Mouse (Mus musculus): ENCODE data around the gene Mthfd1. TPM values are rescaled to one million over a fixed set of nuclear protein-coding genes. Genes with fewer than 3 reads are reported as not detected.

The Mthfd1 gene
- total and polyA plus RNA-seq, 3 experiments, result 208 to 231 TPM; not detected in 1

GRCm38 (mm10) chr12:76318282-76319212, 63.4 kb downstream of the Mthfd1 start (continued):
- peak; percentile 97 to 99 for TF ChIP-seq EP300 (IDR thresholded peaks at IDR 0.05; ENCODE audit: low read depth in 1 of 2, low read length in 2 of 2)
- TF ChIP-seq ZKSCAN1 (IDR thresholded peaks at IDR 0.05; ENCODE audit: low read depth, low read length), result no peak

GRCm38 (mm10) chr12:76324679-76325431, 69.8 kb downstream of the Mthfd1 start, which contains the start of gene Akap5:
Gene Akap5, plus strand, starts transcription at chr12:76324891.
- Histone ChIP-seq H3K4me1 (ENCODE audit: control insufficient read depth in 1 of 2, insufficient read depth in 2 of 2, low read length in 2 of 2) (peaks cover 0 to under 1% of the 10 kb centered on the region in 2 experiments; a peak in 1 of 4 replicates), H3K27ac (ENCODE audit: control insufficient read depth, low read depth, low read length) (no peak within 1 kb of the TSS), H3K9ac (ENCODE audit: control insufficient read depth, low read depth, low read length, poor library complexity, severe bottlenecking) (no peak within 1 kb of the TSS), H3K79me2 (ENCODE audit: control insufficient read depth, insufficient read depth, low read length, poor library complexity) (0 out of 2 replicates have a peak, but pooled peaks cover 1% of the 10 kb centered on the region), H3K9me3 (replicated peaks; ENCODE audit: insufficient read depth, low read length) (no peaks in the 10 kb centered on the region), H3K36me3 (ENCODE audit: control insufficient read depth in 1 of 2, insufficient read depth in 2 of 2, low read length in 2 of 2) (peaks cover 0 to 3% of the 10 kb centered on the region in 2 experiments; a peak in 2 of 4 replicates), H3K27me3 (ENCODE audit: control insufficient read depth in 1 of 2, insufficient read depth in 2 of 2, low read length in 2 of 2) (no peaks in the 10 kb centered on the region), H3K4me3 (ENCODE audit: control insufficient read depth in 1 of 2, insufficient read depth in 1 of 2, low read depth in 2 of 2, low read length in 2 of 2) (no peak within 1 kb of the TSS)
- TF ChIP-seq POLR2AphosphoS2 (IDR thresholded peaks at IDR 0.05; ENCODE audit: low read length) (no peak), KAT2A (conservative IDR thresholded peaks at IDR 0.05; ENCODE audit: low read depth, low read length) (no peak), MYC (IDR thresholded peaks at IDR 0.05; ENCODE audit: low read depth, low read length) (no peak), USF2 (IDR thresholded peaks at IDR 0.05; ENCODE audit: borderline replicate concordance in 1 of 2, insufficient read depth in 1 of 2, low read depth in 1 of 2, low read length in 2 of 2) (no peak), TCF12 (IDR thresholded peaks at IDR 0.05; ENCODE audit: low read depth, low read length) (no peak), ELF1 (IDR thresholded peaks at IDR 0.05; ENCODE audit: low read depth, low read length) (no peak), UBTF (IDR thresholded peaks at IDR 0.05; ENCODE audit: borderline replicate concordance, insufficient read depth, low read depth, low read length) (no peak), POLR2AphosphoS5 (IDR thresholded peaks at IDR 0.05; ENCODE audit: borderline replicate concordance, low read depth, low read length) (no peak)
- no peak for DNase-seq (ENCODE audit: low read depth, low spot score)

- Histone ChIP-seq H3K4me3 (ENCODE audit: control insufficient read depth in 1 of 2, insufficient read depth in 1 of 2, low read depth in 2 of 2, low read length in 2 of 2) (no peak overlapping the region), H3K27ac (ENCODE audit: control insufficient read depth, low read depth, low read length) (no peak overlapping the region), H3K4me1 (ENCODE audit: control insufficient read depth in 1 of 2, insufficient read depth in 2 of 2, low read length in 2 of 2) (no peaks in the 10 kb centered on the region; a peak in 1 of 4 replicates), H3K9me3 (replicated peaks; ENCODE audit: insufficient read depth, low read length) (no peaks in the 10 kb centered on the region), H3K36me3 (ENCODE audit: control insufficient read depth in 1 of 2, insufficient read depth in 2 of 2, low read length in 2 of 2) (no peaks in the 10 kb centered on the region; a peak in 1 of 4 replicates), H3K9ac (ENCODE audit: control insufficient read depth, low read depth, low read length, poor library complexity, severe bottlenecking) (no peak overlapping the region), H3K79me2 (ENCODE audit: control insufficient read depth, insufficient read depth, low read length, poor library complexity) (no peaks in the 10 kb centered on the region), H3K27me3 (ENCODE audit: control insufficient read depth in 1 of 2, insufficient read depth in 2 of 2, low read length in 2 of 2) (no peaks in the 10 kb centered on the region)
- TF ChIP-seq MYB (IDR thresholded peaks at IDR 0.05; ENCODE audit: low read depth, low read length), result no peak
- TF ChIP-seq ZNF384 (IDR thresholded peaks at IDR 0.05; ENCODE audit: low read depth, low read length), result no peak
- TF ChIP-seq MXI1 (IDR thresholded peaks at IDR 0.05; ENCODE audit: low read depth, low read length), result no peak
- no peak for TF ChIP-seq ZKSCAN1 (IDR thresholded peaks at IDR 0.05; ENCODE audit: low read depth, low read length)
- no peak for TF ChIP-seq TBP (IDR thresholded peaks at IDR 0.05; ENCODE audit: low read depth, low read length)
- no peak for DNase-seq (ENCODE audit: low read depth, low spot score)
Measured at GRCm38 (mm10) chr12:76326437-76327220, 71.5 kb downstream of the Mthfd1 start.

All from MEL (cell line).